Mouse (Mus musculus): ENCODE data around the gene Slc9a7. TPM values are rescaled to one million over a fixed set of nuclear protein-coding genes. Genes with fewer than 3 reads are reported as not detected.
A peak's percentile ranks its signal among the peaks of the same experiment; 100 is the strongest.

The Slc9a7 gene
- 0.21 and 0.38 TPM in 2 replicates for polyA plus RNA-seq (2015; fragmentation: Nextera tagmentation; extraction: Ambion mirVana)

DNA sequence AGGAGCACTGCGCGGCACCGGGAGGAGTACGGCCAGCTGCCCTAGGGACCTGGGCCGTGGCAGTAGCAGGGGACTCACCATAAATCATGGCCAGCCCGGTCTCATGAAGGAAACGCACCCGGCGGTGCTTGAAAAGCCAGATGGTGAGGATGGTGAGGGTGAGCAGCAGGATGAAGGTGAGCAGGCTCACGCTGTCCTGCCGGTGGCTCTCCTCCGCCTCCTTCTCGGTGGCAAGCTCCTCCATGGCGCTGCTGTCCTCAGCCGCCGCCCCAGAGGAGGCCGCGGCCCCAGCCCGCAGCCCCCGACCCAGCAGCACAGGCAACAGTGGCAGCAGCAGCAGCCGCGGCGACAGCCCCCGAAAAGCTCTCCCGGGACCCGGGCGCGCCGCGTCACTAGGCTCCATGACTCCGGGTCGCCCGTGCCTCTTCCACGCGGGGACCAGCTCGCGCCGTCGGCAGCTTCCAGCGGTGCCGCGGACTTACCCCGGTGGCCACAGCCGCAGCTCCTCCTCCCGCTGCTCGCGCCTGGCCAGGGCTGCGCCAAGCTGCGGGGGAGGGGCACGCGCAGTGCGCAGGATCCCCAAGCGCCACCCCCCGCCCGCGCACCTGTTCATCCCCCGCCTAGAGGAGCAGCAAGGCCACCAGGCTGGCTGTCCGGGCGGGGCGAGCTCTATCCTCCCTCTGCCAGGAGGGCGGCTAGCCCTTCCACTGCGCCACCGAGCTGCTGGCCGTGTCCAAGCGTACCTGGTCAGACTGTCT lies at the start of gene Slc9a7:
Slc9a7 (minus strand) TSS at position 526 of the 758 bp plus-strand sequence.
- WGBS (ENCODE audit: insufficient replicate concordance), result 8% methylated on average over 57 of the region's 65 CpGs
- peak within 1 kb of the TSS; percentile 54 for H3K4me3 ChIP-seq (replicated peaks)
- H3K9ac ChIP-seq, result no peak within 1 kb of the TSS

DNA sequence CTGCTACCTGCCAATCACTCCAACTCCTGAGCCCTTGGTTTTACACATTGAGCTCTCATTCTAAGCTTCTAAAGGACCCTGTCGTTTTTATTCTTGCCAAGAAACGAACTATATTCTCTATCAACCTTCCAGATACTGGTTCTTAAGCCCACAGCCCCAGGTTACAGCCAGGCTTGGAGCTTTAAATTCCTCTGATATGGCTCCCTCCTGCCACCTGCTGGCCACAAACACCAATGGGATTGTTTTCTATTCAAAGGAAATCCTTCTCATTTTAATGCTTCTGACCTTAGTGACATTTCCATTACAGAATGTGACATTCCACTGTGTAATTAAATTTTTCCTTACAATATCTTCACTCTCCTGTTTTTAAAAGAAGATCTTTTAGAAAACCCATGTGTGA lies 44.1 kb upstream of the Slc9a7 start:
- Histone ChIP-seq H3K4me1 (replicated peaks) (no peaks in the 10 kb centered on the region), H3K4me2 (no peak overlapping the region), H3K27me3 (no peaks in the 10 kb centered on the region), H3K9ac (no peak overlapping the region), H3K27ac (no peak overlapping the region), H3K9me3 (replicated peaks) (no peaks in the 10 kb centered on the region), H3K4me3 (replicated peaks) (no peak overlapping the region), H3K36me3 (no peaks in the 10 kb centered on the region)
- no peak for ATAC-seq (ENCODE audit: low read depth)
- DNase-seq, result no peak
- WGBS (ENCODE audit: insufficient replicate concordance), result 9% methylated on average over 2 of the region's 2 CpGs

More for the DNA sequence above, at the start of gene Slc9a7:
- H3K4me2 ChIP-seq, result peak within 1 kb of the TSS; percentile 70
- no peak within 1 kb of the TSS for H3K27ac ChIP-seq
- ATAC-seq (ENCODE audit: low read depth) (peak; percentile 41; the same call in 1 of the 2 replicates), DNase-seq (no peak)
- H3K27me3 ChIP-seq, result peaks cover 18% of the 10 kb centered on the region
- no peaks in the 10 kb centered on the region for H3K4me1 ChIP-seq (replicated peaks)
- no peaks in the 10 kb centered on the region for H3K9me3 ChIP-seq (replicated peaks)
- no peaks in the 10 kb centered on the region for H3K36me3 ChIP-seq

DNA sequence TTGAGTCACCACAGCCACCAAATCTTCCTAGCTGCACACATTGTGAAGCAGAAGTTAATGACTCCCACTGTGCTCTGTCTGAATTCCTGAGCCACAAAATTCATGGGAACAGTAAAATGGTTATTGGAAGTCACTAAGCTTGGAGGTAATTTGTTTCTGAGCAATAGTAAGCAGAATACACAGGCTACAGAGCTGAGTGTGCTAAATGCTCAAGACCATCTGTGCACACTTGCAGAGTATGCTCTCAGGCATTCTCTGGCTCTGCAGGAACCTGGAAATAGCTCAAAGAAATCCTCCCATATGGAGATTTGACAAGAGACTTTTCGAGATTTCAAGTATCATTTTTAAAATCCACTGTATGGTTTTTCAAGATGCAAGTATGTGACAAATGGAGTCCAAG lies 41.1 kb upstream of the Slc9a7 start:
- no peak overlapping the region for H3K27ac ChIP-seq
- no peak overlapping the region for H3K4me3 ChIP-seq (replicated peaks)
- no peaks in the 10 kb centered on the region for H3K27me3 ChIP-seq
- no peak overlapping the region for H3K4me2 ChIP-seq
- H3K36me3 ChIP-seq, result no peaks in the 10 kb centered on the region
- H3K9me3 ChIP-seq (replicated peaks), result no peaks in the 10 kb centered on the region
- WGBS (ENCODE audit: insufficient replicate concordance), result 49% methylated on average over 1 of the region's 1 CpGs
- no peak for DNase-seq
- no peaks in the 10 kb centered on the region for H3K4me1 ChIP-seq (replicated peaks)
- H3K9ac ChIP-seq, result no peak overlapping the region
- no peak for ATAC-seq (ENCODE audit: low read depth)

DNA sequence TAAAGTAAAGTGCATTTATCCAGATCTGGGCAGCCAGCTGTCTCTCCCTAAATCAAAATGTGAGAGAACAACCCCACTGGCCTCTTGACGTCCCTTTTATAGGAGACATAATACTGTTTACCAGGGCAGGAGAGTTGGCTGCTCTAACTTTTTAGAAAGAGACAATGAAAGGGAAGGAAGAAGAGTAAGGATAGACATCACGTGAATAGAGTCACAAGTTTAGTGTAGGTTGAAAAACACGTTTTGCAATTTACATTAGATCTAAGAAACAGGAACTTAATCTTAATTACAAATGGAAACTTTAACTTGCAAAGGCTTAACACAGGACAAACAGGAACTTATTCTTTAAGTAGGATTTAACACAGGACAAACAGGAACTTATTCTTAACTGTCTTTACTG lies 15.6 kb upstream of the Slc9a7 start:
- Histone ChIP-seq H3K27me3 (no peaks in the 10 kb centered on the region), H3K4me2 (no peak overlapping the region), H3K36me3 (no peaks in the 10 kb centered on the region), H3K9ac (no peak overlapping the region), H3K4me3 (replicated peaks) (no peak overlapping the region), H3K27ac (no peak overlapping the region), H3K9me3 (replicated peaks) (no peaks in the 10 kb centered on the region), H3K4me1 (replicated peaks) (0 out of 2 replicates have a peak, but pooled peaks cover 5% of the 10 kb centered on the region)
- 21% methylated on average over 3 of the region's 3 CpGs for WGBS (ENCODE audit: insufficient replicate concordance)
- ATAC-seq (ENCODE audit: low read depth), result no peak
- DNase-seq, result no peak

DNA sequence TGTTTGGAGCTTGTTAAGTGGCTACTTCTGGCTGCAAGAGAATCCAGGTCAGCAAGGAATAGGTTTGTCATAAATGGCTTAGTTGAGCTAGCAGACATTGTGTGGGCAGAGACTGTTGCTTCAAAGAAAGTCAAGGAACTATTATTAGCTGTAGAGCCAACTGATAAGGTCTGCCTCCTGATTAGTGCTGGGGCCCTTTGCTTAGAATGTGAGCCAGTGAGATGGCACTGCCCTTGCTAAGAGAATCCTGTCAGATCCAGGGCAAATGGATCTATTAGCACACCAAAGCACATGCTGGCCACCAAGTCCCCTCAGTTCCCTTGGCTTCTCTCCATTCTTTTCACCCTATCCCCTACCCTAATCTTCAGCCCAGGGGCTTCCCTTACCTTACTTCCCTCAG lies 14.3 kb upstream of the Slc9a7 start:
- Histone ChIP-seq H3K27me3 (no peaks in the 10 kb centered on the region), H3K4me2 (no peak overlapping the region), H3K4me1 (replicated peaks) (0 out of 2 replicates have a peak, but pooled peaks cover 5% of the 10 kb centered on the region), H3K9me3 (replicated peaks) (no peaks in the 10 kb centered on the region), H3K4me3 (replicated peaks) (no peak overlapping the region), H3K9ac (no peak overlapping the region), H3K36me3 (no peaks in the 10 kb centered on the region), H3K27ac (no peak overlapping the region)
- ATAC-seq (ENCODE audit: low read depth), result no peak
- DNase-seq, result no peak

DNA sequence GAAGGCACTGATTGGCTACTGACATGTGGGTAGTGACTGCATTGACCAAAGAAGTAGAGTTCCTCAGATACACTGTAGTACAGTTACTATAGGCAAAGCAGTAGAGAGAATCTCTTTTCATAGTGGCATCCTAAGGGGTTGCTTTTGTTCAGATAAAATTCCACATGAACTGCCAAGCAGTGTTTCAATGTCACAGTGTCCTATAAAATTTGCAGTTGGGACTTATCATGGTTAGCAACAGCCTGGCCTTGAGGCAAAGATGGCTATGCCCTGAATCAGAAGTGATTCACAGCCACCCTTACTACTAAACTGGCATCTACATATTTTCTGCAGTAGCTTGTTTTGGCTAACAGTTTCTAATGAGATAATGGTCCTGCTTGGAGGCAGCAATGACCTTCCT lies 11.7 kb upstream of the Slc9a7 start:
- H3K27me3 ChIP-seq, result no peaks in the 10 kb centered on the region
- DNase-seq (no peak), ATAC-seq (ENCODE audit: low read depth) (no peak)
- H3K4me1 ChIP-seq (replicated peaks), result 0 out of 2 replicates have a peak, but pooled peaks cover 5% of the 10 kb centered on the region
- H3K9me3 ChIP-seq (replicated peaks), result no peaks in the 10 kb centered on the region
- H3K36me3 ChIP-seq, result no peaks in the 10 kb centered on the region
- no peak overlapping the region for H3K27ac ChIP-seq
- H3K4me2 ChIP-seq, result no peak overlapping the region
- H3K9ac ChIP-seq, result no peak overlapping the region
- H3K4me3 ChIP-seq (replicated peaks), result no peak overlapping the region

DNA sequence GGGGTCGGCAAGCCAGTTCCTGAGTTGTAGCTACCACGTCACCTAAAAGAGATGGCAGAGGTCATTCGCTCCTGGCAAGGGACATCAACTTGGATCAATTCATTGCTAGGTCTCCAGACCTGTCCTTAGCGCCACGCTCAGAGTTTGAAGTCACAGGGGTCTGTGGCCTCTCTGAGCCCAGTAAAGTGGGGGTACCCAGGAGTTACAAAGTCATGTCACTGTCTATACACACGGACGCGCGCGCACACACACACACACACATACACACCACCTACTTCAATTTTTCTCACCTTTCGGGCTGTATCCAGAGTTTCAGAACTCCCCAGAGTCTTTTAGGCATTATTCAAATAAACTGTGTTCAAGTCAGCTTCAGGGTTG lies 422 bp upstream of the Slc9a7 start:
- H3K4me2 ChIP-seq, result peak overlapping the region; percentile 70
- no peak overlapping the region for H3K27ac ChIP-seq
- 32% methylated on average over 11 of the region's 11 CpGs for WGBS (ENCODE audit: insufficient replicate concordance)
- DNase-seq, result no peak
- H3K9me3 ChIP-seq (replicated peaks), result no peaks in the 10 kb centered on the region
- peaks cover 18% of the 10 kb centered on the region for H3K27me3 ChIP-seq
- peak overlapping the region; percentile 54 for H3K4me3 ChIP-seq (replicated peaks)
- H3K4me1 ChIP-seq (replicated peaks), result no peaks in the 10 kb centered on the region
- ATAC-seq (ENCODE audit: low read depth), result no peak
- H3K9ac ChIP-seq, result no peak overlapping the region
- H3K36me3 ChIP-seq, result no peaks in the 10 kb centered on the region

DNA sequence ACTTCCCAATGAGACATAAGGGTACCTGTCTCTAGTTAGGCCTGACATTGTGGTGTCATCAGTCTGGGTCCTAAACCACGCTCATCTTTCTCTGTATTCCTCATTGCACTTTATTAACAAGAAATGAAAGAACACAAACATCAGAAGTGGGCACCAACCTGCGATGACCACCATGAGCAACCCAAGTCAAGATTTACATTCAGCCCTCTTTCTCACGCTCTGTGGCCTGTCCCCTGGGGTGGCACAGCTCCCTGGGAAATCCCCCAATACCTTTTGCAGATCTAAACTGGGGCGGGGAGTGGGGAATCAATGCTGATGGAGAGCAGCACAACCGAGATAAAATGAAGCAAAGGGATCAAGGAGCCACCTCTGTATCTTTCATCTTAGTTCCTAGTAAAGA lies 892 bp downstream of the Slc9a7 start:
- H3K36me3 ChIP-seq, result no peaks in the 10 kb centered on the region
- peak overlapping the region; percentile 70 for H3K4me2 ChIP-seq
- no peak overlapping the region for H3K27ac ChIP-seq
- DNase-seq, result no peak
- no peaks in the 10 kb centered on the region for H3K9me3 ChIP-seq (replicated peaks)
- peak overlapping the region; percentile 54 for H3K4me3 ChIP-seq (replicated peaks)
- no peaks in the 10 kb centered on the region for H3K4me1 ChIP-seq (replicated peaks)
- no peak overlapping the region for H3K9ac ChIP-seq
- no peak for ATAC-seq (ENCODE audit: low read depth)
- peaks cover 18% of the 10 kb centered on the region for H3K27me3 ChIP-seq
- 21% methylated on average over 5 of the region's 5 CpGs for WGBS (ENCODE audit: insufficient replicate concordance)

DNA sequence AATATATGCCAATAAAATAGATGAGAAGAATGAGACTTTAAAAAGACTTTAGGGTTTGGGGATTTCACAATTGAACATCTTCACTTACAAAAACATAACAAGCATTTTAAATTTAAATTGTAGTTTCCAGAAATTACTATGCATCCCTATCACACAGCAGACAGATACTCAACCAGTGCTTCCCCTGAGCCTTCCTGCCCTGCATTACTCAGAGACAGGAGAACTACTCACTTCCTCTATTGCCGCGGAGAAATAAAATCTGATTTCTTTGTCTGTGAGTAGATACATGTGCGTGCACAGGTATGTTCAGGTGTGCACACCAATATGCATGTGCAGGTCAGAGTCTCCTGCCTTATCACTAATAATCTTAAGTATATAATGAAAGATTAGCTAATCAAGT lies 2.9 kb downstream of the Slc9a7 start:
- peaks cover 18% of the 10 kb centered on the region for H3K27me3 ChIP-seq
- H3K4me2 ChIP-seq, result no peak overlapping the region
- 39% methylated on average over 3 of the region's 3 CpGs for WGBS (ENCODE audit: insufficient replicate concordance)
- H3K4me1 ChIP-seq (replicated peaks), result no peaks in the 10 kb centered on the region
- no peak overlapping the region for H3K4me3 ChIP-seq (replicated peaks)
- no peak overlapping the region for H3K9ac ChIP-seq
- ATAC-seq (ENCODE audit: low read depth) (no peak), DNase-seq (no peak)
- no peaks in the 10 kb centered on the region for H3K36me3 ChIP-seq
- no peaks in the 10 kb centered on the region for H3K9me3 ChIP-seq (replicated peaks)
- H3K27ac ChIP-seq, result no peak overlapping the region

DNA sequence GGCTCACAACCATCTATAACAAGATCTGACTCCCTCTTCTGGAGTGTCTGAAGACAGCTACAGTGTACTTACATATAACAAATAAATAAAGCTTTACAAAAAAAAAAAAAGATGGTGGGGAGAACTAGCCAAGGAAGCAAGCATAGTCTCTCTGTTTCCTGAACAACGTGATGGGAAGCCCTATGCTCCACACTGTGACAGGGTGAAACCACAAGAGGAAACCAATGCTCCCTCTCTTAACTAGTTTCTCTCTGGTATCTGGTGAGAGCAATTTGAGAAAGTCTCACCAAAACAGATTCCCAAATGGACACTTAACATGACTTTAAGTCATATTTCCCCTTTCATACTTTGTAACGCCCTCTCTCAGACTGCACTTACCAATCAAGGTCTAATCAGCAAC lies 5.4 kb downstream of the Slc9a7 start:
- ATAC-seq (ENCODE audit: low read depth), result no peak
- WGBS (ENCODE audit: insufficient replicate concordance), result 23% methylated on average over 2 of the region's 2 CpGs
- no peaks in the 10 kb centered on the region for H3K9me3 ChIP-seq (replicated peaks)
- DNase-seq, result no peak
- H3K27me3 ChIP-seq, result peaks cover 2% of the 10 kb centered on the region
- H3K4me1 ChIP-seq (replicated peaks), result no peaks in the 10 kb centered on the region
- no peak overlapping the region for H3K4me2 ChIP-seq
- no peak overlapping the region for H3K27ac ChIP-seq
- no peaks in the 10 kb centered on the region for H3K36me3 ChIP-seq
- no peak overlapping the region for H3K4me3 ChIP-seq (replicated peaks)
- no peak overlapping the region for H3K9ac ChIP-seq

DNA sequence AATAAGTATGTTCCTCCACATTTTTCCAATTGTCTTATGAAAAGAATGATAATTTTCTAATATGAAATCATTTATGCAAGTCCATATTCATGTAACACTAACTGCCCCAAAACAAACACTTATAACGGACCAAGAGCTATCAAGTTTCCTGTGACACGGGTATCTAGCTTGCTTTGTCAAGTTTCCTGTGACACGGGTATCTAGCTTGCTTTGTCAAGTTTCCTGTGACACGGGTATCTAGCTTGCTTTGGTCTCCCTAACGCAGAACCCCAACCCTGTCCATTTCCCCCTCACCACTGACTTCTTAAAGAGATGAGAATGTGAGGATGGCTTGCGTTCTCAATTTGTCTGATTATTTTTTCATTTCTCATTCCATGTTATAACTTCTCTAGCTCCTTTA lies 12.2 kb downstream of the Slc9a7 start:
- ATAC-seq (ENCODE audit: low read depth) (no peak), DNase-seq (no peak)
- no peaks in the 10 kb centered on the region for H3K4me1 ChIP-seq (replicated peaks)
- H3K9ac ChIP-seq, result no peak overlapping the region
- no peaks in the 10 kb centered on the region for H3K9me3 ChIP-seq (replicated peaks)
- H3K4me2 ChIP-seq, result no peak overlapping the region
- H3K27me3 ChIP-seq, result no peaks in the 10 kb centered on the region
- H3K27ac ChIP-seq, result no peak overlapping the region
- H3K4me3 ChIP-seq (replicated peaks), result no peak overlapping the region
- 29% methylated on average over 6 of the region's 6 CpGs for WGBS (ENCODE audit: insufficient replicate concordance)
- H3K36me3 ChIP-seq, result no peaks in the 10 kb centered on the region

DNA sequence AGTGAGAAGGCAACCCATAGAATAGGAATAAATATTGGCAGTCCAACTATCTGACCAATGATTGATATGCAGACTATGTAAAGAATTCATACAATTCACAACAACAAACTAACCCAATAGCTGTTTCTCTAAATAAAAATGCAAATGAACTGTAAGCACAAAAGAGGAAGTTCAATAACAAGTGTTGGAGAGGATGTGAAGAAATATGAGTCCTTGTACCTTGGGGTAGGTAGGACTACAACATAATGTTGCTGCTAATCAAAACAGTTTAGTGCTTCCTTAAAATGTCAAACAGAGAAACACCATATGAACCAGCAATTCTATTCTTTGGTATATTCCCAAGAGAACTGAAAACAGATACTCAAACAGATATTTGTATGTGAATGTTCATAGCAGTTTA lies 17.8 kb downstream of the Slc9a7 start:
- H3K4me3 ChIP-seq (replicated peaks), result no peak overlapping the region
- no peaks in the 10 kb centered on the region for H3K4me1 ChIP-seq (replicated peaks)
- H3K36me3 ChIP-seq, result no peaks in the 10 kb centered on the region
- no peaks in the 10 kb centered on the region for H3K9me3 ChIP-seq (replicated peaks)
- no peaks in the 10 kb centered on the region for H3K27me3 ChIP-seq
- ATAC-seq (ENCODE audit: low read depth) (no peak), DNase-seq (no peak)
- H3K27ac ChIP-seq, result no peak overlapping the region
- no peak overlapping the region for H3K4me2 ChIP-seq
- H3K9ac ChIP-seq, result no peak overlapping the region

Measured in liver, embryonic 13.5 days (tissue).